Mouse (Mus musculus): ENCODE data around the gene Plek2. TPM values are rescaled to one million over a fixed set of nuclear protein-coding genes. Genes with fewer than 3 reads are reported as not detected.

The Plek2 gene
- total RNA-seq (2023): under 1 TPM; 0.33 to 0.35 TPM

GRCm38 (mm10) chr12:78906707-78907162 lies at the start of gene Plek2:
Gene Plek2 (minus strand): TSS chr12:78906964.

GRCm38 (mm10) chr12:78861496-78862253 lies 45.1 kb downstream of the Plek2 start, which contains the start of the genes Atp6v1d and Eif2s1:
Gene Atp6v1d (minus strand): TSS chr12:78861638.
Gene Eif2s1 (plus strand): TSS chr12:78861819.

Other genes starting within 250 kb of the Plek2 start
- not detected for gene Fam71d, start 215.4 kb downstream of the Plek2 start, total RNA-seq (2023)
- 10 to 100 TPM; 11.2 to 13.3 TPM for gene Mpp5, start 158.1 kb downstream of the Plek2 start, total RNA-seq (2023)
- gene Atp6v1d, start 45.3 kb downstream of the Plek2 start, total RNA-seq (2023): 10 to 100 TPM; 65.5 to 77.3 TPM
- 10 to 100 TPM; 26.7 to 46.5 TPM for gene Eif2s1, start 45.1 kb downstream of the Plek2 start, total RNA-seq (2023)
- gene Tmem229b, start 100.7 kb upstream of the Plek2 start, total RNA-seq (2023): 10 to 100 TPM; 27.7 to 34.8 TPM
- gene Plekhh1, start 122.2 kb upstream of the Plek2 start, total RNA-seq (2023): under 1 TPM; 0.20 to 0.22 TPM
- gene Pigh, start 182.7 kb upstream of the Plek2 start, total RNA-seq (2023): 1 to 10 TPM; 4.1 to 4.2 TPM
- gene Arg2, start 223.8 kb upstream of the Plek2 start, total RNA-seq (2023): 10 to 100 TPM; 25.3 to 39.3 TPM